Mouse (Mus musculus): ENCODE data around the gene Cyp2c66. TPM values are rescaled to one million over a fixed set of nuclear protein-coding genes. Genes with fewer than 3 reads are reported as not detected.
"Not testable (repeated sequence)": the region's sequence is repeated elsewhere in the genome, so short reads cannot be mapped to it uniquely, and the experiment has no call there.

Cyp2c66 gene
- total RNA-seq (2021), result not detected
- long read RNA-seq, experiment 1, result 0 reads
- long read RNA-seq, experiment 2, result 0 reads

GRCm38 (mm10) chr19:39113644-39114043, at the start of gene Cyp2c66:
Gene Cyp2c66 (plus strand): TSS chr19:39113898.
- intact Hi-C loops (cut with DNase I; ENCODE audit: low total_unique reads), result no loop called here
- DNase-seq, result no peak

- intact Hi-C loops (cut with DNase I; ENCODE audit: low total_unique reads); DNase-seq: not testable (repeated sequence)
Observed at GRCm38 (mm10) chr19:39098779-39099178, 14.9 kb upstream of the Cyp2c66 start.

GRCm38 (mm10) chr19:39156836-39157235, 43.1 kb downstream of the Cyp2c66 start:
- intact Hi-C loops (cut with DNase I; ENCODE audit: low total_unique reads); DNase-seq: not testable (repeated sequence)

Other genes starting within 250 kb of the Cyp2c66 start
- 1 to 10 TPM; 1.2 to 2.9 TPM for gene Hells, start 183.0 kb upstream of the Cyp2c66 start, total RNA-seq (2021)
- gene Cyp2c55, start 106.9 kb upstream of the Cyp2c66 start, total RNA-seq (2021), result not detected
- gene Cyp2c65, start 52.9 kb upstream of the Cyp2c66 start, total RNA-seq (2021), result not detected
- gene Cyp2c29, start 155.5 kb downstream of the Cyp2c66 start, total RNA-seq (2021), result not detected